Mouse (Mus musculus): ENCODE measurements at regions not wholly inside any gene's neighbourhood (a gene's known extent, or its start where the extent isn't known, plus 50 kb on each side); places are given as distances from the start of the nearest gene placed in this dataset.

DNA sequence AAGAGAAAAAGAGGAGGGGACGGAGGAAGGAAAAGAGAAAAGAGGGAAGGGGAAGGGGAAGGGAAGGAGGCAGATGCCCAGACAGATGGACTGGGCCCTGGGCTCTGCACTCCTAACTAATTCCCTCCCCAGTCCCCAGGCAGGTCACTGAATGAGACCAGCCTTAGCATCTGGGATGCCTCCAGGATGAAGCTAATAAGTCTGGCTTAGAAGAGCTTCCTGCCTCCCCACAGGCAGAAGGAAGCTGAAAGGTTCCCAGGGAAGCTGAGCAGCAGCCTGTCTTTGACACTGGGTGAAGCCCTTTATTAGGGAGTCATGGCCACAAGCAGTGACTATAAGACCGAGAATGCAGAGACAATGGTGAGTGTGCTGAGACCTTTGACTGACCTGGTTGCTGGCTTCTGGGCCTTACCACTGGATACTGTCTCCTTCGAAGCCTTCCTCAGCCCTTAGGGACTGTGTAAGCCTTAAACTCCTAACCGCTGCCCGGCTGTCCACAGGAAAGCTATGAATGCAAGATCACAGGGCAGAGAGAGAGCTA lies 76.7 kb upstream of the Bod1 start:
- DNase-seq: peak; percentile 58

DNA sequence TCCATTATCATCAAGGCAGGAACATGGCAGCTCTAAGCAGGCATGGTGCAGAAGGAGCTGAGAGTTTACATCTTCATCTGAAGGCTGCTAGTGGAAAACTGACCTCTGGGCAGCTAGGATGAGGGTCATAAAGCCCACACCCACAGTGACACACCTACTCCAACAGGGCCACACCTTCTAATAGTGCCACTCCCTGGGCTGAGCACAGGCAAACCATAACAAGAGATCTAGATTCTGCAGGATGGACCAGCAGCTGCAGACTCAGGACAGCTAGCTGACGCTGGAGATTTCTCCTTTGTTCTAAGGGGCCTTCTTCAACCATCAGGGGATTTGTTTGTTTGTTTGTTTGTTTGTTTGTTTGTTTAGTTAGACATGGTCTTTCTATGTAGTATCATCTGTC lies 79.6 kb upstream of the Bod1 start:
- DNase-seq: no peak

DNA sequence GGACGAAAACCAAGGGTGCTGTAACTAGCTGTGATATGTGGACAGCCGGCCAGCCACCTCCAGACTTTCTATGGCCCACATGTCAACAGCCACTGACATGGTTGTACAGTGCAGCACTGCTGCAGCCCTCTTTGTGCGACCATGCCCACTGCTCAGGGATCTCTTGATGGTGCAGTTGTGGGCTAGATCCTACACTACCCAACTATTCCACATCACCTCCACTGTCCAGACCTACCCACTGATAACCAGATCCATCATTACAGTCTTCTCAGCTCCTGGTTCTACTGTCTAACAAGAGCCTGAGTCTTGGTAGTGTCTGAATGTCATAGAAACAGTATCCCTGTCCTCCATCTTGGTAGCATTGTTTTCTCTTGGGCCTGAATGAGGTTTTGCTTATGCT lies 81.5 kb upstream of the Bod1 start:
- DNase-seq: no peak

DNA sequence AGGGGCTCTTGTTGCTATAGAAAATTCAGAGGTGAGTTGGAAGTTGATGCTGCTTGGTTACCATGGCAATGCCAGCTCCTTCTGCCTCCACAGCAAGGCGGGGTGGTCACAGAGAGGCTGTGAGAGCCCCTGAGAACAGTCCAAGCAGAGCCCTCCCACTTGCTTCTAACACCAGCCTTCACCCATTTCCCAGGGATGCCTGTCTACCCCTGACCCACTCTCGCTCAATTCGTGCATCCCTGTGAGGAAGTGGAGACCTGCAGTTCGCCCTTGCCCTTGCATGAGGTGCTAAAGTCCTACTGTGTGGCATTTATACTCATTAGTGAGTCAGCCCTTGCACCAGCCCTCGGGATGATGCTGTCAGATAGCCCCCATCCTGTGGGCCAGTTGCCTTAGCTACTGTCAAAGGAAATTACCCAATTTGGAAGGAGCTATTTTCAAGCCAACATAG lies 82.1 kb upstream of the Bod1 start:
- DNase-seq: no peak

DNA sequence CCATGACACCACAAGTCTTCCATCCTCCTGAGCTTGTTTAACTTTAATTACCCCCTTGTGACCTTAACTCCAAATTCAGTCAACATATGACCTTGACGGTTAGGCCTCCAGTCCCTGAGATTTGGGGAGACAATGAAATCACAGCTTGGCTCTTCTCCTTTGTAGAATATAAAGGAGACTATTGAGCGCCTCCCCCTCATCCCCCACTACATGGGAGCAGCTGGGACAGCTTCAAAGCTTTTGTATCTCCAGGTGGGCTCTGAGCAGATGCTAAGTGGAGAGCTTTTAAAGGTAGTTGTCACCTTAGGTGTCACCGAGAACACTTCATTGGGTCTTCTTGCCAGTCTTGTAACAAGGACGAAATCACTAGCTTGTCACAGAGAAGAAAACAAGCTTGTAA lies 82.7 kb upstream of the Bod1 start:
- DNase-seq: no peak

DNA sequence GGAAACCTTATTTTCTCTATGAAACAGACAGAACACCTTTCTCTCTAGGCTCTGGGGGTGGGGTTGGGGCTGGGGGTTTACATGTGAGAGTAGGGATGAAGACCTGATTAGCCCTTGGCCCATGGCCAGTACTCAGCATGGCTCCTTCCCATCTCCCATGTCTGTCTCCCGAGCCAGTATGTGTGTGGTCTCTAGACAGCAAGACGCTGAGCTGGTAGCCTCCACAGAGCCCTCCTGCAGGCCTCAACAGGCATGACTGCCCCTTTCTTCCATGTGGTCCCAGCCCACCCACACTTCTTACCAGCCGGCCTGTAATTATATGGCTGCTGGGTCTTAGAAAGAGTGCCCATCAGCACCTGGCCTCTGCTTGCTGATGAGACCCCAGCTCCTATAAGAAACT lies 84.2 kb upstream of the Bod1 start:
- DNase-seq: no peak

DNA sequence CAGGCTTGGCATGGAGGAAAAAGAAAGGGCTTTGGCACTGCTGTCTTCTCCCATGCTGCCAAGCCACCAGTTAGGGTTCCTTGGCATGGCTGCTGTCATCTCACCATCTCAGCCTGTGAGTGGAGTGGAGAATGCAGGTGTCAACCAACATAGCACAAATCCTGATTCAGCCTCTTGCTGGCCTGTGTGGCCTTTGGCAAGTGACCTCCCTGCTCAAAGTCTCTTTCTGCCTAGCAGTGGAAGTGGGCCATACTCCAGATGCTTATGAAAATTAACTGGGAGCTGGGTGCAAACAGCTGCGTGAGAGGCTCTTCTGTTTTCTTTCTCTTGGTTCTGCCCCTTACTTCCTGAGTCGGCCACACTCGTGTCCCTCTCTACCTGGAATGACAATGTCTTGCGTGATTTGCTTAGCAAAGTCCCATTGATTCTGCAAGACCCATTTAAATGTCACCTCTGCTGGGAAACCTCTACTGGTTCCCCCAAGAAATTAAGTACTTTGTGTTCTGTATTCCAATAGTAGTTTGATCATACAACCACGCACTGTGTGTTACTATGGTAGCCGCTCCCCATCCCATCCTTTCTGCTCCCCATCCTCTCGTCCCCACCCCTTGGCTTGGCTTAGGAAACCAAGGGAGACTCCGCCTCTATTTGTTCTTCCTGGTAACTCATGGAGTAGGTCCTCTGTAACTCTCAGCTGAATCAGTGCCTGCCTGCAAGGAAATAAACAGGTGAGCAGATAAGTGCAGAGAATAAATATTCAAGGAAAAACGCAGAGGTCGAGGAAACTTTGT lies 84.9 kb upstream of the Bod1 start:
- DNase-seq: no peak

DNA sequence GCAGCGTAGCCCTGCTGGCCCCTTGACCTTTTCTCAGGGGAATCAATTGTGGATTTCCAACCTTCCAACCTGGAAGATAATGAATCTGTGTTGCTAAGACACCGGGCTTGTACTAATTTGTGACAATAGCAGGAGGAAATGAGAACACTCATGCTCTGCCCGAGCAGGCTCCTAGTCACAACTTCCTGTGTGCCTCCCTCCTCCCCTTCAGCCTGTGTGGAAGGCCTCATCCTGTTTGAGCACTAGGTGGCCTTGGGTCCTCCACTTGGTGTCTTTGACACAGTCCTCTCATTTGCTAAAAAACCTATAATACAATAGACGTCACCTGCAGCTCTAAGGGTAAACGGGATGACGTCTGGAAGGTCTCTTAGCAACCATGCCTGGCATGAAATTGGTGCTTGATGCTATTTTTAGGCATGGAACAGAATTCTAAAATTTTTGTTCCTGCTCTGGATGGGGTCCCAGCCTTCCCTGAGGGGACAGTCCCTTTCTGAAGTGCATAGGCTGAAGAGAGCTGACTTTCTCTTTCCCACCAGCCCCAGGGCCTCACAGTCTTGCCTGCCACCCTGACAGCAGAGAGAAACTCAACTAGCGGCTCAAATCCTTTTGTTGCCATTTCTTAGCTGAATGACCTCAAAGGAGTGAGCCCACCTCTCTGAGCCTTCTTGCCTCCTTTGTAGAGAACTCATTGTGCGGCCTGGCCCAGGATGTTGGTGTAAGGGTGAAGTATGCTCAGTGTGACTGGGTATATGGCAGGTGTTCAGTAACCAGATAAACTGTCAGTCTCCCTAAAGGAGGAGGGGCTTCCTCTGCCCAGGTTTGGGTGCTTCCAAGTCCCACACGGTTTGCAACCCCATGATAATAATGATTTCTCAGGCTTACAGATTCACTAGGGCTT lies 88.4 kb upstream of the Bod1 start:
- no peak for DNase-seq

DNA sequence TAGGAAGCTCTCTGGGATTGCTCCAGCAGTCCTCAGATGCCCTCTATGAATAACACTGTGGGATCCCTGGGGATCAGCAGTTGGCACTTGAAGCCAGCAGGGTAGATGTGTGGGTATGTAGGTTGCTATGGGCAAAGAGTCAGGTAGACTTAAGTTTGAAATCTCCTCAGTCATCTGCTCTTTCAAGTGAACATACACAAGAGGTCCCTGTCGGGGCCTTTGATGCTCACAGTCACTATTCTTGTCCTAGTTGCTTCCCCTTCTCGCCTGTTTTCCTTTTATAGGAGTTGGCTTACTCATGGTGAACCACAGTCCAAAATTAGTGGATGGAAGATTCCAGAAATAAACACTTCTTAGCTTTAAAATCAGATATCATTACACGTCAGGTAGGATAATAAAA lies 92.2 kb upstream of the Bod1 start:
- DNase-seq: no peak

DNA sequence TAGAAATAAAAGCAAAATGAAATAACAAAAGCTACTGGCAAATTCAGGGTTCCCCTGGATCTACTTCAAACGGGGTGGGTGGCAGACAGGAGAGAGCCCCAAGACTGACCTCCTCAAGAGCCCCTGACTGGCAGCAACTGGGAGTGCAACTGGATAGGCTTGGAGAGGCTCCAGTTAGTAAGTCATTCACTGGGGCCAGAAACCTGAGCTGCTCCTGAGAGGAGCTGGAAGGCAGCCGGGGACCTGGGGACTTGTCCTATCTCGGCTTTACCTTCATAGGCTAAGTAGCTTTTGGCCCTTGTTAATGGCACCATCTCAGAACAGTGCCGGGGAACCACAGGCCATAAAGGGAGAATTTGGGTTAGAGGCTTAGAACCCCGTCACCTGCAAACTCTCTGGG lies 94.6 kb upstream of the Bod1 start:
- DNase-seq: no peak

DNA sequence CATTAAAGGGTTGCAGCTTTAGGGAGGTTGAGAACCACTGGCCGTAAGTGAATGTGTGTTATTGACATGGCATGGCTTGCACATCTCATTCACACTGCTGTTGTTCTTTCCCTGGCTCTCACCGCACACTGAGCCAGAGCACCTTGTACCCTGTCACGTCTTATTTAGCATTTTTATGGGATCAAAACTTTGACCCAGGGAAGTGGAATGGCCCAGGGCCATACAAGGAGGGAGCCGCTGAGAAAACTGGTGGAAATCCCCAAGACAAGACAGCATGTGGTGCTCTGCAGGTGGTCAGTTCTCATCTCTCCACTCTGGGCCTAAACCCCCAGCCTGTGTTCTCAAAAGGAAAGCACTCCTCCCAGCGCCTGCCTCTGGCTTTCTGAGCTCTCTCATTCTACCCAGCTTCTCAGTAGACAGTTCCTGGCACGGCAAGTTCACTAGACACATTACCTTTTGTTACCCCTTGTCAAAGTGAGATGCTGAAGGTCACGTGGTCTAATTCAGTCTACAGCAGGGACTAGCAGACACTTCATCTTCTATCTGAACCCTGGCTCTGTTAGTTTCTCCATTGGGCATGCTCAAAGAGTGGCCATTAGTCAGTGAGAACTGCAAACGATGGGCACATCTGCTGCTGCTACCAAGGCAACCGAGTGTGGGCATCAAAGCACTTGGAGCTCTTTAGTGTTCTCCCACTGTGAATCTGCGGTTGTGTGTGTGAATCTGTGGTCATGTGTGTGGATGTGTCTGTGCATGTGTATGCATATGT lies 96.2 kb upstream of the Bod1 start:
- no peak for DNase-seq

DNA sequence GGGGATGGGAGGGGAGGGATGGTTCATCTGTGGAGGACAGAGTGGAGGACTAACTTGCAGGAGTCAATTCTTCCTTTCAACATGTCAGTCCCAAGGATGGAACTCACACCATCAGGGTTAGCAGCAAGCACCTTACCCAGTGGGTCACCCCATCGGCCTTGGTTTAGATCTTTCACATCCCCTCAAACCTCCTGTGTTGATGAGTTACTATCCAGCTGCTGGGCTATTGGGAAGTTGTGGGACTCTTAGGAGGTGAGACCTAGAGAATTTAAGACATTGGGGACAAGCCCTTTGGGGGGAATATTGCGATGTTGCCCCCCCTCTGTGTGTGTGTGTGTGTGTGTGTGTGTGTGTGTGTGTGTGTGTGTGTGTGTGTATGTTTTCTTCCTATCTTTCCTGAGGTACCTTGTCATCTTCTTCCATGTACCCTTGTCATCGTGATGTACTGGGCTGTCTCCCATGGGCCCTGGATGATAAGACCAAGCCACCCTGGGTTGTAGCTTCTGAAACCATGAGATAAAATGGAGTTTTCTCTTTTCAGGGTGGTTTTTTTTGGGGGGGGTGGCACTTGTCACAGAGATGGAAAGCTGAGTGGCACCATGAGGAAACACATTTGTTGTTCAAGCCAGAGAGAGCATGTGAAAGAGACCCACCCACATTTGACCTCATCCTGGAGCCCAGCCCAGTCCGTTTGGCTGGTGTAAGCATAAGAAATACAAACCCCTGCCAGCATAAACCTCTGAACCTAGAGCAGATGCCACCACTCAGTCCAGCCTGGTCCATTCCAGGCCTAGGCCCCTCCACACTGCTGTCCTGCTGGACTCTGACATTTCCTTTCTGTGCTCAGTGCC lies 98.3 kb upstream of the Bod1 start:
- peak; percentile 66 for DNase-seq

DNA sequence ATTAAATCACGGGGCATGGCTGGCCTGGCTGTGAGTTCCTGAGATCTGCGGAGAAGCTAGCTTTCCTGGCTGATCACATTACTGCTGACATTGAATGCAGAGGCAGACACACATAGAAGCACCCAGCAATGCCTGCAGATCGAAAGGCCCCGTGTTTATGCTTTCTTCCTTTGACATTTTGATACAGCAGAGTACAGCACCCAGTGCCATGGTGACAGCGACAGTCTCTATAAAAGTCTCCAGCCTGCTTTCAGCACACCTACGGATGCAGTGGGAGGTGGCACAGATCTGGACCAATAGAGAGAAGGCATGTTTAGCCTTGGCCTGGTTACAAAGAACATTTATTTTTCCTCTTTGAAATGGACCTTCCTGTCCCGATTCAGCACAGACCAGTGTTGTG lies 99.2 kb upstream of the Bod1 start:
- DNase-seq: peak; percentile 69

DNA sequence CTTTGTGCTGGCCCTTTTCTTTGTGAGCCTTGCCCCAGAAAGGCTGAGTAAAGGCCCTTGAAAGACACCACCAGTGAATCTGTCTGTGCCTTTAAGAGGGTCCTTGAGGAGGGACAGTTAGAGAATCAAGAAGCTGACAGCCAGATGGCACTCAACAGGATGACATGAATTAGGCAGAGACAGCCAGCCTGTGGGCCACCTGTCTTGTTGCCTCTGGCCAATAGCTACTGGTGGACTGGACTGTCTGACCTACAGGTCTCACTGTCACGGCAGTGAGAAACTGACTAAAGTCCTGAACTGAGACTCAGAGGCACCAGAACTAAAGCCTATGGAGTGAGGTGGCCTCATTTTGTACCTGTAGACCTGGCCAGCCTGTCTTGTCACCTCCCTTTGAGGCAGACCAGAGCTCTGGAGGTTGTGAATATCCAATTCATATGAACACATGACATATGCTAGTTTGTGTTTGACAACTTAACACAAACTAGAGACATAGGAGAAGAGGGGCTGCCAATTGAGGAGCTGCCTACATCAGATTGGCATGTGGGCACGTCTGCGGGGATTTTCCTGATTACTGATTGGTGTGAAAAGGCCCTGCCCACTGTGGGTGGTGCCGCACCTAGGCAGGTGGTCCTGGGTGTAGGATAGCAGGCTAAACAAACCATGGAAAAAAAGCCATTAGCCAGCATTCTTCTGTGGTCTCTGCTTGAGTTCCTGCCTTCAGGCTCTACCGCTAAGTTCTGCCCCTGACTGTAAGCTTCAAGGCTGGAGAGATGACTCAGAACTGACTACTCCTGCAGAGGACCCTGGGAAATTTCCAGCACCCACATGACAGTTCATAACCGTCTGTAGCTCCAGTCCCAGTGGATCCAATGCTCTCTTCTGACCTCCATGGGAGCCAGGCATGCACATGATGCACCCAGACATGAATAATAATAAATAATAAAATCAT lies 100.1 kb upstream of the Bod1 start:
- DNase-seq: peak; percentile 90

DNA sequence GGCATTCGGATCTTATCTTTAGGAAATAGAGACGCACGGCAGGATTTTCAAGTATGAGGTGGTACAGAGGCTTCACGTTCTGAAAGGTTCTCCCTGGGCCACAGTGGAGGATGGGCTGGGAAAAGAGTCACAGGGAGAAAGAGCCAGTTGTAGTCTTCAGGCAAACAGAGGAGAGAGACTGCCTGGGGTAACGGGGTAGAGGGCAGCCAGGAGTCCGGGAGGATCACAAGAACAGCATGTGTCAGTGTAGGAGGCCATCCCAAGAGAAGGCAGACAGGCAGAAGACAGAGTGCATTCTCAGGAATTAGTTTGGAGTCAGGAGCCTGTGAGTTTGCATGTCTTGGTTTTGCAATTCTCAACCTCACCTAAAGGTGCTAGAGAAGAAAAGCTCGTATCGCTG lies 94.5 kb upstream of the Cpeb4 start:
- no peak for DNase-seq

DNA sequence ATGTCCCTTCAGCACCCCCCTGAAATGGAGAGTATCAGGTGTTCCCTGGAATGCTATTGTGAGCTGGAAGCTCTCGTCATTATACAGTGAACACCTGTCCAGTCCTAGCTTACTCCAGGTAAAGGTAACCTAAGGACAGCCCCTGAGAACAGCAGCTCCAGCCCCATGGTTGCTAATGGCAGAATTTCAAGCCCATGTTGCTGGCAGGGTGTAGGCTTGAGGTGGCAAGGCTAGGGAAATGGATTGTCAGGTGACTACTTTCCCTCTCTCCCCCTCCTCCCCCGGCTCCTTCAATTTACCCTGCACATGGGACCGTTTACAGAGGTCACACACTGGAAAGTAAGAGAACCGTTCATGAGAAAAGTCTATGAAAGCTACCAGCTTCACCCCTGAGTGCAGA lies 93.2 kb upstream of the Cpeb4 start:
- no peak for DNase-seq

DNA sequence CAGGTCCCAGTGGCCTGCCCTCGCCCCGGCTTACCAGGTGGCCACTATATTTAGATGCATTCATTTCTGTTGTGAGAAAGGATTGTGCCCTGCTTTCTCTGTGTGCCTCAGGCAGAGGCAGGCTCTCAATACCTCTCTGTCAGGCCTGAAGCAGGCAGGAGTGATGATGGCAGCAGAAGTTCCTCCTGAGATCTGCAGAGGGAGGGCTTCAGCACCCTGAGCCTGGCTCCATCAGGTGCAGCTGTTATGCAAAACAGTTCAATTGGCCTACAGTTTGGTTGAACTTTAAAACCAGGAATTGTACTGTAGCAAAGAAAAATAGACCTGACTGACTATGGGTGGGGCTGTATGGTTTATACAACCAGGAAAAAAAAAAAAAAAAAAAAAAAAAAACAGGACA lies 92.7 kb upstream of the Cpeb4 start:
- no peak for DNase-seq

DNA sequence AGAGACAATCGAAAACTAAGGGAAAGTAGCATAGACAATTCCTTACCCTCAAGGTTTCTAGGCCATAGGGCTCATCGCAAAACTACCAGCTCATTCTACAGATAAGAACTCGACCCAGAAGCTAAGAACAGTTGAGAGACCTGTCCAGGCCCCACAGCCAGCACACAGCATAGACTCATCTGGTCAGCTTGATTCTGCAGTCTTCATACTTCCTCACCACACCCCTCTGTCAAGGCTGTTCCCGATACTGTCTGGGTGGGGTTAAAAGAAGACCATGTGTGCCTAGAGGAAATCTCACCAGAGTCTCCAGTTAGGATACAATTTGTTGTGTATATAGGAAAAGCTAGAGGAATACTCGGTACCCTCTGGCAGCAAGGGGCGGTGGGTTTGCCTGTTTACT lies 91.0 kb upstream of the Cpeb4 start:
- no peak for DNase-seq

DNA sequence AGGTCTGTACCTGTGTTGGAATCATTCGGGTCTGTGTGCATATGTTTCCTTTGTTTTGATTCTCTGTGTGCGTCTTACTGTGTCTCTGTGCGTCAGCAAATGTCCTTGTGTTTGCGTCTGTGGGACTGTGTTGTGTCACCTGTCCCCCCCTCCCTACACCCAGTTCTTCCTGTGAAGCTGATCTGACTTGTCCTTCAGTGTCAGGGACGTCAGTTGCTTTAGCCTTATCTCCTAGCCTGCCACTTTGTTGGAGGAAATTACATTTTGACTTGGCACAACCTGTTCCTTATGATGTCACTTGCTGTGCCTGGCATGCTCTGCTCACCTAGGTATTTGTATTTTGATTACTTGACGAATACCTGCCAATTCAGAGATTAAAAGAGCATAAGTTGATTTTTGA lies 90.4 kb upstream of the Cpeb4 start:
- peak; percentile 54 for DNase-seq

DNA sequence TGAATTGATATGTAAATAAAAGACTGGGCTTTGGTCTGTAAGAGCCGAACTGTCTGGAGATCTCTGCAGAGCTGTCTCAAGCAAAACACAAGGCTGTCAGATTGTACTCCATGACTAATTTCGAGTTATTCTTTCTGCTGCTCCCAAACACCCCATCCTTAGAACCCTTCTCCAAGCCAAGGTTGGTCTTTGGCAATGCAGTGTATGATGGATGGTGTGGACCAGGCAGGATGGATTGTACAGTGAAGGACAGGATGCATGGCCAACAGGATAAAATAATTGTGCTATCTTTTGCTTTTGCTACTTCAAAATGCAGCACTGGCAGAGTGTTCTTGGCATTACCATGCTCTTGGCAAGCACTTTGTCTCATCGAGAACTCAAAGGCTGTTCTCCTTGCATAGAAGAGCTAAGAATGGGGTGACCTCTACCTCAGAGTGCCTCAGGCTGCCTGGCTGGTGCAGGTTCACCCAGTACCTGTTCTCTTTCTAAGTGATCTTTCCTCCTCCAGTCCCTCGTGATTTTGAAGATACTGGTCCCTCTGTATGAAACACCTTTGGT lies 88.4 kb upstream of the Cpeb4 start:
- DNase-seq: no peak
